Mouse (Mus musculus) erythroblast, embryonic 14.5 days (primary cell): ENCODE measurements around the gene Orm2.

Experiments
- GATA1 ChIP-seq: IDR thresholded peaks from 2 replicates; pipeline ENCODE4 v1.6.1; 2012; ENCODE audit warnings: low read length, inconsistent platforms, mixed read lengths
- TAL1 ChIP-seq: IDR thresholded peaks from 3 replicates; pipeline ENCODE4 v1.6.1; 2012; ENCODE audit warnings: low read length, inconsistent platforms, mixed read lengths

DNA sequence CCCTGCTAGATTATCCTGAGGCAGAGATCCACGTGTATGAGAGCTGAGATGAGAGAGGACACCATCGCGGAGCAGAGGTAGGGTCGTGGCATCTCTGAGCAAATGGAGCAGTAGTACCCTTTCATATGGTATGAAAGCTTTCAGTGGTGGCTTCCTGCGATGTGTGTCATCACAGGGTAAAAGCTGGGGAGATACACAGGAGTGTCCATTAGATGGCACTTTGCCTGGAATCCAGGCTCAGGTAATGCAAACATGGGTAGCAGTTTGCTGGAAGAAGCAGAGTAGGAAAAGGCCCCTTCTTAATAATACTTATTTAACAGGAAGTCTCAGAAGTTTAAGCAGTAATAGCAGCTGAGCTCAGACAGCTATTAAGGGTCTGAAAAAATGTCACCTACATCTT lies 48.2 kb upstream of the Orm2 start:
- TF ChIP-seq TAL1, result no peak
- no peak for TF ChIP-seq GATA1
